Mouse (Mus musculus) kidney, adult 10 weeks (tissue): ENCODE data around the gene Ola1. TPM values are rescaled to one million over a fixed set of nuclear protein-coding genes. Genes with fewer than 3 reads are reported as not detected.

Experiments
- polyA plus RNA-seq: library from polyadenylated mRNA; stranded (reverse); fragments of 350-450 nt; fragmentation: Illumina TruSeq; extraction: RNeasy Lipid Tissue Mini Kit (QIAGEN cat#74804); gene quantifications from one replicate; pipeline ENCODE4 v1.2.3, GENCODE M21; 2014; ENCODE audit warnings: low read depth, low replicate concordance

Gene Ola1
- 116 TPM for polyA plus RNA-seq

GRCm38 (mm10) chr2:73218913-73219312 is at the start of gene Ola1:
Ola1 (minus strand) TSS chr2:73218924.

Other genes starting within 250 kb of the Ola1 start
- gene Sp3, start 238.5 kb downstream of the Ola1 start, polyA plus RNA-seq, result 126 TPM
- not detected for gene Gm11084, start 232.2 kb downstream of the Ola1 start, polyA plus RNA-seq
- not detected for gene Sp9, start 53.0 kb upstream of the Ola1 start, polyA plus RNA-seq
- 95.8 TPM for gene Scrn3, start 93.7 kb upstream of the Ola1 start, polyA plus RNA-seq
- gene Cir1, start 93.8 kb upstream of the Ola1 start, polyA plus RNA-seq, result 67.5 TPM
- 18.7 TPM for gene Gpr155, start 167.6 kb upstream of the Ola1 start, polyA plus RNA-seq